Mouse (Mus musculus): Measurements from ENCODE around the gene Ncor2. TPM values are rescaled to one million over a fixed set of nuclear protein-coding genes. Genes with fewer than 3 reads are reported as not detected.

The Ncor2 gene
- polyA plus RNA-seq, 1 experiment from 2014 or later, result 23.3 TPM

DNA sequence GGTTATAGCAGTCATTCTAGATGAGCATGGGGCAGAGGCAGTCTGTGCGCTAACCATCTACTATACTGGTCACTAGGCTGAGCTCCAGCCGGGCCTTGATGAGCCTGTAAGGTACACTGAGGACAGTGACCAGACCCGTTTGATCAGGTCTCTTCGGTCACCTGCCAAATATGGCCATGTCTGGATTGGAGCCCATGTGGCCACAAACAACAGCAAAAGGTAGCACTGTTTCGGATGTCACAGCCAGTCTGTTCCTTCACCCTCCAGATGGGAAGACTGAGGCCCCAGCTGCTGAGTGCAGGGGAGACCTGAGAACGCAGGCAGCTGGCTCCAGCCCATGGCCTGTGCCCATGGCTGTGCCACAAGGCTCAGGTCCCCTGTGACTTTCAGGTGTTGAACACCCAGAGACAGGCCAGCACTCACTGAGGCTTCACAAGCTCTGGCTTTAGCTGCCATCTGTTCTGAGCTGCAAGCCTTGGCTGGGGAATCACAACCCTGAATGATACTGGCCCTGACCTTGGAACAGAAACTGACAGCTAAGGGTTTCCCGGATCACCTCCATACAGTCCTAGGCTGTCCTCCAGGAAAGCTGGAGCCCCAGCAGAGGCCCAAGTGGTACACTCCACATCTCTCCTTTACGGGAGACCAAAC, 139.5 kb downstream of the Ncor2 start:
- Histone ChIP-seq H3K36me3 (ENCODE audit: control insufficient read depth, insufficient read depth, low read length) (peaks cover 30% of the 10 kb centered on the region), H3K27ac (ENCODE audit: low read depth, low read length) (no peak overlapping the region)
- ATAC-seq, result no peak

DNA sequence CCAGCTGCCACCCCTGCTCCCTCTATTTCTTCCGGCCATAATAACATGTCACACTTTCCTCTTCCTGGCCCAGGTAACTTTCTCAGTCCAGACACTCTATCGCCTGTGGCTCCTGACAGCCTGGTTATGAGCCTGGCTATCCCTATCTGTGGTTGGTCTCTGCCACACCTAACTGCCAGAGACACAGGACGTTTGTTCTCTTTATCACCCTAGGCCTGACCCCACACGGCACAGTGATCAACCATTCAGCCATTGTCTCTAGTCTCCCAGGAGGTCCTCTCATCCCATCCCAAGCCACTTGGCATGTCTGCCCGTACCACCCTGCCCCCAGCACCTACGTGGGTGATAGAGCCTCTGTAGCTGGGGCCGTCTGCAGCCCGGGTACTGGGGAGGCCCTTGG, 142.5 kb downstream of the Ncor2 start:
- Histone ChIP-seq H3K4me1 (ENCODE audit: control insufficient read depth, insufficient read depth, low read depth, low read length) (peaks cover 9% of the 10 kb centered on the region; the same call in 1 of the 2 replicates), H3K4me3 (ENCODE audit: low read length) (no peak overlapping the region), H3K4me2 (ENCODE audit: low read length) (no peak overlapping the region), H3K9ac (ENCODE audit: low read depth, low read length) (no peak overlapping the region), H3K36me3 (ENCODE audit: control insufficient read depth, insufficient read depth, low read length) (peaks cover 52% of the 10 kb centered on the region), H3K9me3 (ENCODE audit: control insufficient read depth, low read length) (no peaks in the 10 kb centered on the region), H3K27ac (ENCODE audit: low read depth, low read length) (no peak overlapping the region), H3K27me3 (replicated peaks; ENCODE audit: control insufficient read depth, insufficient read depth, low read length) (no peaks in the 10 kb centered on the region)
- ATAC-seq, result no peak
- WGBS, result 88% methylated on average over 8 of the region's 8 CpGs

More for the DNA sequence above, 139.5 kb downstream of the Ncor2 start:
- Histone ChIP-seq H3K4me2 (ENCODE audit: low read length) (no peak overlapping the region), H3K4me1 (ENCODE audit: control insufficient read depth, insufficient read depth, low read depth, low read length) (peaks cover 11% of the 10 kb centered on the region; the same call in 1 of the 2 replicates), H3K9me3 (ENCODE audit: control insufficient read depth, low read length) (no peaks in the 10 kb centered on the region), H3K27me3 (replicated peaks; ENCODE audit: control insufficient read depth, insufficient read depth, low read length) (no peaks in the 10 kb centered on the region), H3K4me3 (ENCODE audit: low read length) (no peak overlapping the region), H3K9ac (ENCODE audit: low read depth, low read length) (no peak overlapping the region)
- 82% methylated on average over 8 of the region's 8 CpGs for WGBS

GRCm38 (mm10) chr5:125028911-125029310, 150.1 kb downstream of the Ncor2 start:
- Histone ChIP-seq H3K36me3 (ENCODE audit: control insufficient read depth, insufficient read depth, low read length) (peaks cover 70% of the 10 kb centered on the region), H3K4me2 (ENCODE audit: low read length) (no peak overlapping the region), H3K4me3 (ENCODE audit: low read length) (no peak overlapping the region), H3K4me1 (ENCODE audit: control insufficient read depth, insufficient read depth, low read depth, low read length) (no peaks in the 10 kb centered on the region), H3K27me3 (replicated peaks; ENCODE audit: control insufficient read depth, insufficient read depth, low read length) (no peaks in the 10 kb centered on the region), H3K9me3 (ENCODE audit: control insufficient read depth, low read length) (no peaks in the 10 kb centered on the region), H3K27ac (ENCODE audit: low read depth, low read length) (no peak overlapping the region), H3K9ac (ENCODE audit: low read depth, low read length) (no peak overlapping the region)
- 96% methylated on average over 20 of the region's 20 CpGs for WGBS
- ATAC-seq, result no peak

DNA sequence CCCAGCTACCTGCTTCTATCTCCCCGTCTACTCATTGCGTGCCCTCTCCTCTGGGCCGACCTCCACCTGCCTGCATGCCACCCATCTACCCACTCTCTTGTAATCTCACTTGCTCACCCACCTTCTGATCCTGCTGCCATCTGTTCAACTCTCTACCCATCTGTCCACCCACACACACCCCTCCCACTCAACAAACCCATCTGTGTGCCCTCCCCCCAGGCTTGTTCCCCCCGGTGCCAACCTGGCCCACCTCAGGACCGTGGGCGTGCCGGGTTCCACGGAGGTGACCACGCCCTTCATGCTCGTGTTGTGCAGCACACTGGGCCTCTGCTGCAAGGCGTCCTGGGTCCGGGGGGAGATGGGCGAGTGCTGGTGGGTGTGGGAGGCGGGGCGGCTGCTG, 150.6 kb downstream of the Ncor2 start:
- Histone ChIP-seq H3K9ac (ENCODE audit: low read depth, low read length) (no peak overlapping the region), H3K36me3 (ENCODE audit: control insufficient read depth, insufficient read depth, low read length) (peaks cover 66% of the 10 kb centered on the region), H3K4me1 (ENCODE audit: control insufficient read depth, insufficient read depth, low read depth, low read length) (no peaks in the 10 kb centered on the region), H3K27me3 (replicated peaks; ENCODE audit: control insufficient read depth, insufficient read depth, low read length) (no peaks in the 10 kb centered on the region), H3K4me3 (ENCODE audit: low read length) (no peak overlapping the region), H3K9me3 (ENCODE audit: control insufficient read depth, low read length) (no peaks in the 10 kb centered on the region), H3K27ac (ENCODE audit: low read depth, low read length) (no peak overlapping the region), H3K4me2 (ENCODE audit: low read length) (no peak overlapping the region)
- 93% methylated on average over 15 of the region's 15 CpGs for WGBS
- ATAC-seq, result no peak

- WGBS, result 79% methylated on average over 14 of the region's 14 CpGs
- Histone ChIP-seq H3K9me3 (ENCODE audit: control insufficient read depth, low read length) (no peaks in the 10 kb centered on the region), H3K4me2 (ENCODE audit: low read length) (no peak overlapping the region), H3K4me1 (ENCODE audit: control insufficient read depth, insufficient read depth, low read depth, low read length) (no peaks in the 10 kb centered on the region; the same call in 1 of the 2 replicates), H3K36me3 (ENCODE audit: control insufficient read depth, insufficient read depth, low read length) (peaks cover 43% of the 10 kb centered on the region), H3K9ac (ENCODE audit: low read depth, low read length) (no peak overlapping the region), H3K4me3 (ENCODE audit: low read length) (no peak overlapping the region), H3K27ac (ENCODE audit: low read depth, low read length) (no peak overlapping the region), H3K27me3 (replicated peaks; ENCODE audit: control insufficient read depth, insufficient read depth, low read length) (no peaks in the 10 kb centered on the region)
- no peak for ATAC-seq
These were observed 155.0 kb downstream of the Ncor2 start for GRCm38 (mm10) chr5:125024002-125024401.

- no peak for ATAC-seq
- Histone ChIP-seq H3K4me2 (ENCODE audit: low read length) (no peak overlapping the region), H3K27ac (ENCODE audit: low read depth, low read length) (no peak overlapping the region), H3K36me3 (ENCODE audit: control insufficient read depth, insufficient read depth, low read length) (peaks cover 51% of the 10 kb centered on the region), H3K4me1 (ENCODE audit: control insufficient read depth, insufficient read depth, low read depth, low read length) (peaks cover 4% of the 10 kb centered on the region; the same call in 1 of the 2 replicates), H3K9me3 (ENCODE audit: control insufficient read depth, low read length) (no peaks in the 10 kb centered on the region), H3K27me3 (replicated peaks; ENCODE audit: control insufficient read depth, insufficient read depth, low read length) (no peaks in the 10 kb centered on the region), H3K9ac (ENCODE audit: low read depth, low read length) (no peak overlapping the region), H3K4me3 (ENCODE audit: low read length) (no peak overlapping the region)
- WGBS, result 76% methylated on average over 11 of the region's 11 CpGs
These were observed 157.7 kb downstream of the Ncor2 start for GRCm38 (mm10) chr5:125021298-125021697.

DNA sequence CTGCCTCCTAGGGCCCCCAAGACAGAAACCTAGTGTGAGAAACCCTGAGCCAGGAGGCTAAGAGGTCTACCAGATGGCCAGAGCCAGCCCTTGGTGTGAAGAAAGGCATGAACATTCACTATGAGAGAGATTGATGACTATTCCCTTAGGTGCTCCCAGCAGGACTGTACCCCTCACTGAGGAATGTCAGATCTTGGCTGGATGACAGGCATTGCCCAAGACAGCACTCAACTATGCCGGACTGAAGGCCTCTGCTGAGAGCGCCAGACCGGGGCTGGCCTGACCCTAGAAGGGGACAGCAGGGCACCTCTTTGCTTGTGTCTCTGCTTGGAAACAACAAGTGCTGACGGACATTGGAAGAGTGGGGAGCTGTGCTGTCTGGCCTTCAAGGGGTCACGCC, 159.9 kb downstream of the Ncor2 start:
- Histone ChIP-seq H3K27ac (ENCODE audit: low read depth, low read length) (no peak overlapping the region), H3K27me3 (replicated peaks; ENCODE audit: control insufficient read depth, insufficient read depth, low read length) (no peaks in the 10 kb centered on the region), H3K4me2 (ENCODE audit: low read length) (no peak overlapping the region), H3K4me1 (ENCODE audit: control insufficient read depth, insufficient read depth, low read depth, low read length) (peaks cover 4% of the 10 kb centered on the region; the same call in 1 of the 2 replicates), H3K4me3 (ENCODE audit: low read length) (no peak overlapping the region), H3K36me3 (ENCODE audit: control insufficient read depth, insufficient read depth, low read length) (peaks cover 41% of the 10 kb centered on the region), H3K9me3 (ENCODE audit: control insufficient read depth, low read length) (no peaks in the 10 kb centered on the region), H3K9ac (ENCODE audit: low read depth, low read length) (no peak overlapping the region)
- 72% methylated on average over 5 of the region's 5 CpGs for WGBS
- ATAC-seq, result no peak

DNA sequence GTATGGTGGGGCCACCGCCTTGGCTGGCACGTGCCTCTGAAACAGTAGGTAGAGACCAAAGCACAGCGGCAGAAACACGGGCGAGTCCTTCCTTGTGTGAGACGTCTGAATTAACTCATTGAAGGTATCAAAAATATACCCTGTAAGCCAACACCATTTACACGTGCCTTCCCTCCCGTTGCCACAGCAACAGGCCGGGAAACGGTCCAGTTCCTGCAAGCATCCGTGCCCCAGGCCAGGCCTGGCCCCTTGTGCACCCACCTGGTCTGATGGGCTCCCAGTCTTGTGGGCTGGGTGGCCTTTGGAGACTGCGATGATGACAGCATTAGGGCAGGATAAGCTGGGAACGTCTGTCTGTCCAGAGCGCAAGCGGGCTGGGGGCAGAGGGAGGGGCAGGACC, 161.7 kb downstream of the Ncor2 start:
- Histone ChIP-seq H3K4me1 (ENCODE audit: control insufficient read depth, insufficient read depth, low read depth, low read length) (peaks cover 4% of the 10 kb centered on the region; the same call in 1 of the 2 replicates), H3K4me2 (ENCODE audit: low read length) (no peak overlapping the region), H3K27ac (ENCODE audit: low read depth, low read length) (no peak overlapping the region), H3K9me3 (ENCODE audit: control insufficient read depth, low read length) (no peaks in the 10 kb centered on the region), H3K36me3 (ENCODE audit: control insufficient read depth, insufficient read depth, low read length) (peaks cover 31% of the 10 kb centered on the region), H3K4me3 (ENCODE audit: low read length) (no peak overlapping the region), H3K27me3 (replicated peaks; ENCODE audit: control insufficient read depth, insufficient read depth, low read length) (no peaks in the 10 kb centered on the region), H3K9ac (ENCODE audit: low read depth, low read length) (no peak overlapping the region)
- ATAC-seq, result no peak; the same call in 1 of the 2 replicates
- WGBS, result 53% methylated on average over 15 of the region's 15 CpGs

- Histone ChIP-seq H3K4me1 (ENCODE audit: control insufficient read depth, insufficient read depth, low read depth, low read length) (peaks cover 4% of the 10 kb centered on the region; the same call in 1 of the 2 replicates), H3K36me3 (ENCODE audit: control insufficient read depth, insufficient read depth, low read length) (peaks cover 31% of the 10 kb centered on the region), H3K4me3 (ENCODE audit: low read length) (no peak overlapping the region), H3K27me3 (replicated peaks; ENCODE audit: control insufficient read depth, insufficient read depth, low read length) (no peaks in the 10 kb centered on the region), H3K27ac (ENCODE audit: low read depth, low read length) (no peak overlapping the region), H3K9ac (ENCODE audit: low read depth, low read length) (no peak overlapping the region), H3K4me2 (ENCODE audit: low read length) (no peak overlapping the region), H3K9me3 (ENCODE audit: control insufficient read depth, low read length) (no peaks in the 10 kb centered on the region)
- no peak for ATAC-seq
- 89% methylated on average over 17 of the region's 17 CpGs for WGBS
These were observed 162.4 kb downstream of the Ncor2 start for GRCm38 (mm10) chr5:125016421-125017242.

Measured in hindbrain, embryonic 16.5 days (tissue).